11 mouse cellular contexts compared by ENCODE assay signal in the genomic region with DNA sequence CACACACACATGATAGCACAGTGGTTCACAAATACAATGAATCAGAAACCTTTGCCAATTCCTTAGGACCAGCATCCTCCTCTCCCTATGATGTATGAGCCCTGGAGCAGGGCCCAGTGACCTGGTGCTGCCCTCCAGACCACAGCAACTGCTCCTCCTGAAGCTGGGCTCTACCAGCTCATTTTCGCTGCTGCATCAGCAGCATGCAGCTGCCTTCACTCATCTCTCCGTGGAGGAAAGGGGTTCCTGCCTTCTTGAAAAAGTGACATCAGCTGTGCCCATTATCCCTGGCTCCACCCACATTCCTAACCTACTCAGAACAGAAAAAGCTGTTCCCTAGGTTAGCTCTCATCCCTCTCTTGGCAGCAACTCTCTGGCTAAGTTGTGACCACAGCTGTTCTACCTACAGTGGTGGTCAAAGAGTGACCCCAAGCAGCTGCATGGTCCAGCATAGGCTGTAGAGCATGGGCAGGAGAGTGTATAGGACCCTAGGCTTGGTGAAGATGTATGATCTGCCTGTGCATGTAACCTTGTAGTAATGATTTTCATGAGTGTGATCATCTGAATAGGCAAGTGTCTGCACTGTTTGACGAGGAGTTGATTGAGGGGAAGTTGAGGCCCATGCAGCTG.
DNase-seq lines count a peak whose midpoint lies in the region; ATAC-seq and TF ChIP-seq lines count a peak whose summit lies in the region.
"Had no signal": no experiment of that assay in that cellular context is flagged by ENCODE, and none has a peak within 500 bp of the region (broad histone marks: within the 10 kb centered on the region; RNA-seq: fewer than 3 reads in every experiment).

No protein-coding gene starts in this region.

- no peak overlapping the region for H3ac ChIP-seq in myocyte (ENCODE audit: control insufficient read depth, insufficient read length)

- H3K4me2 ChIP-seq in forebrain, embryonic 12.5 days, result no peak overlapping the region
- H3K4me2 ChIP-seq in midbrain, embryonic 13.5 days (replicated peaks), result no peak overlapping the region
- no peak overlapping the region for H3K4me2 ChIP-seq in midbrain, embryonic 11.5 days
- peak overlapping the region; percentile 40 for H3K4me2 ChIP-seq in myocyte (ENCODE audit: low read depth)
- H3K4me2 ChIP-seq: heart, embryonic 15.5 days; liver, embryonic 15.5 days had no signal

- no peak for DNase-seq in forebrain, embryonic 10.5 days (ENCODE audit: extremely low spot score, low spot score)
- no peak for DNase-seq in midbrain, embryonic 11.5 days (ENCODE audit: low spot score, missing footprints)
- DNase-seq in kidney, postnatal 25 days, result peak; percentile 40 to 61
- no peak for DNase-seq in layer of hippocampus, adult 9-11 months
- DNase-seq: cerebellum, adult 18-20 months had no signal

- H3K4me1 ChIP-seq in forebrain, embryonic 12.5 days, result 0 out of 2 replicates have a peak, but pooled peaks cover 3% of the 10 kb centered on the region
- peaks cover 7% of the 10 kb centered on the region for H3K4me1 ChIP-seq in forebrain, embryonic 10.5 days
- no peaks in the 10 kb centered on the region for H3K4me1 ChIP-seq in midbrain, embryonic 13.5 days (replicated peaks)
- H3K4me1 ChIP-seq in midbrain, embryonic 11.5 days (ENCODE audit: control insufficient read depth, insufficient read depth, low read length), result no peaks in the 10 kb centered on the region
- H3K4me1 ChIP-seq: liver, embryonic 15.5 days had no signal

- H3K4me3 ChIP-seq in forebrain, embryonic 12.5 days (replicated peaks), result no peak overlapping the region
- H3K4me3 ChIP-seq in forebrain, embryonic 10.5 days, result no peak overlapping the region
- H3K4me3 ChIP-seq in midbrain, embryonic 13.5 days (replicated peaks), result no peak overlapping the region
- H3K4me3 ChIP-seq in midbrain, embryonic 11.5 days (ENCODE audit: low read depth, low read length), result no peak overlapping the region
- no peak overlapping the region for H3K4me3 ChIP-seq in myocyte
- H3K4me3 ChIP-seq: heart, embryonic 15.5 days; liver, embryonic 15.5 days had no signal

- H3K9me3 ChIP-seq in forebrain, embryonic 12.5 days, result no peaks in the 10 kb centered on the region
- H3K9me3 ChIP-seq in forebrain, embryonic 10.5 days, result no peaks in the 10 kb centered on the region
- H3K9me3 ChIP-seq in midbrain, embryonic 13.5 days, result no peaks in the 10 kb centered on the region
- no peaks in the 10 kb centered on the region for H3K9me3 ChIP-seq in midbrain, embryonic 11.5 days (ENCODE audit: control insufficient read depth, low read length)
- H3K9me3 ChIP-seq: heart, embryonic 15.5 days; liver, embryonic 15.5 days had no signal

- no peak overlapping the region for H3K27ac ChIP-seq in forebrain, embryonic 12.5 days
- H3K27ac ChIP-seq in forebrain, embryonic 10.5 days, result no peak overlapping the region
- no peak overlapping the region for H3K27ac ChIP-seq in midbrain, embryonic 13.5 days
- H3K27ac ChIP-seq in midbrain, embryonic 11.5 days (ENCODE audit: low read depth, low read length), result no peak overlapping the region
- H3K27ac ChIP-seq: heart, embryonic 15.5 days; liver, embryonic 15.5 days had no signal

- no peaks in the 10 kb centered on the region for H3K79me2 ChIP-seq in myocyte (ENCODE audit: control insufficient read depth, insufficient read depth)

- H3K36me3 ChIP-seq in forebrain, embryonic 12.5 days (replicated peaks), result no peaks in the 10 kb centered on the region
- no peaks in the 10 kb centered on the region for H3K36me3 ChIP-seq in forebrain, embryonic 10.5 days (replicated peaks)
- no peaks in the 10 kb centered on the region for H3K36me3 ChIP-seq in midbrain, embryonic 13.5 days
- H3K36me3 ChIP-seq in midbrain, embryonic 11.5 days (ENCODE audit: control insufficient read depth, insufficient read depth, low read length), result no peaks in the 10 kb centered on the region
- no peaks in the 10 kb centered on the region for H3K36me3 ChIP-seq in myocyte (ENCODE audit: control insufficient read depth, insufficient read depth)
- H3K36me3 ChIP-seq: heart, embryonic 15.5 days; liver, embryonic 15.5 days had no signal

- ATAC-seq in forebrain, embryonic 12.5 days (ENCODE audit: low FRiP score), result 0 out of 2 replicates have a peak, but pooled peaks have one; percentile 14
- ATAC-seq in midbrain, embryonic 13.5 days, result 0 out of 2 replicates have a peak, but pooled peaks have one; percentile 17
- ATAC-seq in midbrain, embryonic 11.5 days (ENCODE audit: low FRiP score), result no peak
- ATAC-seq in inflammation-experienced regulatory T-cells, adult 6 months, result no peak

- no peak overlapping the region for H3K9ac ChIP-seq in forebrain, embryonic 12.5 days
- H3K9ac ChIP-seq in midbrain, embryonic 13.5 days (replicated peaks), result no peak overlapping the region
- H3K9ac ChIP-seq in midbrain, embryonic 11.5 days (ENCODE audit: low read length), result no peak overlapping the region
- H3K9ac ChIP-seq: heart, embryonic 15.5 days; liver, embryonic 15.5 days had no signal

- no peaks in the 10 kb centered on the region for H3K27me3 ChIP-seq in forebrain, embryonic 12.5 days
- H3K27me3 ChIP-seq in forebrain, embryonic 10.5 days (ENCODE audit: poor library complexity, severe bottlenecking), result 0 out of 2 replicates have a peak, but pooled peaks cover 10% of the 10 kb centered on the region
- no peaks in the 10 kb centered on the region for H3K27me3 ChIP-seq in midbrain, embryonic 13.5 days
- no peaks in the 10 kb centered on the region for H3K27me3 ChIP-seq in midbrain, embryonic 11.5 days (ENCODE audit: control insufficient read depth, insufficient read depth, low read length)
- no peaks in the 10 kb centered on the region for H3K27me3 ChIP-seq in myocyte (ENCODE audit: control insufficient read depth, insufficient read depth, insufficient read length)
- H3K27me3 ChIP-seq: heart, embryonic 15.5 days; liver, embryonic 15.5 days had no signal

- 46% methylated on average over 3 of the region's 3 CpGs for WGBS in forebrain, embryonic 12.5 days
- 37% methylated on average over 3 of the region's 3 CpGs for WGBS in forebrain, embryonic 10.5 days
- WGBS in midbrain, embryonic 13.5 days, result 41% methylated on average over 3 of the region's 3 CpGs
- WGBS in midbrain, embryonic 11.5 days, result 47% methylated on average over 3 of the region's 3 CpGs

- TF ChIP-seq POLR2A in myocyte (IDR thresholded peaks at IDR 0.05; ENCODE audit: insufficient read length, low read depth), result no peak

TF ChIP-seq in myocyte, 11 proteins besides CTCF, POLR2A, EP300 and RAD21:
- TF ChIP-seq SRF (IDR thresholded peaks at IDR 0.05; ENCODE audit: control insufficient read depth, insufficient read length, low read depth), result no peak
- no peak for TF ChIP-seq CEBPB (IDR thresholded peaks at IDR 0.05; ENCODE audit: insufficient read depth, poor library complexity, severe bottlenecking)
- no peak for TF ChIP-seq E2F4 (IDR thresholded peaks at IDR 0.05; ENCODE audit: insufficient read depth)
- peak; percentile 83 to 93 (median 90) for TF ChIP-seq MYOD1 (IDR thresholded peaks at IDR 0.05; ENCODE audit: control insufficient read depth in 1 of 3, insufficient read length in 2 of 3, low read depth in 2 of 3)
- TF ChIP-seq POLR2AphosphoS2 (IDR thresholded peaks at IDR 0.05; ENCODE audit: insufficient read length, low read depth), result no peak
- TF ChIP-seq REST (IDR thresholded peaks at IDR 0.05; ENCODE audit: insufficient read depth, insufficient read length), result no peak
- peak; percentile 67 for TF ChIP-seq TCF3 (IDR thresholded peaks at IDR 0.05; ENCODE audit: insufficient read length, low read depth)
- no peak for TF ChIP-seq USF1 (IDR thresholded peaks at IDR 0.05; ENCODE audit: low read depth)
- TF ChIP-seq MAX (IDR thresholded peaks at IDR 0.05; ENCODE audit: low read depth), result no peak
- peak; percentile 63 to 88 (median 63) for TF ChIP-seq MYOG (IDR thresholded peaks at IDR 0.05; ENCODE audit: control insufficient read depth in 1 of 3, insufficient read depth in 1 of 3, insufficient read length in 2 of 3, low read depth in 2 of 3)
- TF ChIP-seq TCF12 (IDR thresholded peaks at IDR 0.05; ENCODE audit: insufficient read depth, poor library complexity, severe bottlenecking), result peak; percentile 58
TF ChIP-seq in myocyte: peak in this region for 4.

Comparison
In these comparisons a context has a peak if more than half of its experiments do, and no peak if none do; other contexts are left out.
1. ATAC-seq: peak in forebrain, embryonic 12.5 days (single experiment) and midbrain, embryonic 13.5 days (single experiment); none in midbrain, embryonic 11.5 days (single experiment) and inflammation-experienced regulatory T-cells, adult 6 months (single experiment).
2. DNase-seq: peak in kidney, postnatal 25 days (2 of 2); none in forebrain, embryonic 10.5 days (single experiment), midbrain, embryonic 11.5 days (single experiment) and layer of hippocampus, adult 9-11 months (single experiment).